Mouse (Mus musculus) hindbrain, embryonic 10.5 days (tissue): ENCODE data around the gene Ptcd3. TPM values are rescaled to one million over a fixed set of nuclear protein-coding genes. Genes with fewer than 3 reads are reported as not detected.

ENCODE experiments used
- DNase-seq: peaks from one replicate; pipeline ENCODE4 v3.0.0-alpha.2; 2017; ENCODE audit warnings: low spot score
- H3K27ac ChIP-seq: fragments of 300-500 bp; sonication (generic); 2 replicates; pipeline ENCODE4 v1.5.1; 2016; ENCODE audit warnings: mild to moderate bottlenecking, moderate library complexity
- H3K27me3 ChIP-seq: fragments of 300-500 bp; sonication (generic); 2 replicates; pipeline ENCODE4 v1.6.1; 2016; ENCODE audit warnings: mild to moderate bottlenecking; ENCODE audit not compliant: poor library complexity, insufficient read depth, severe bottlenecking
- H3K36me3 ChIP-seq: fragments of 300-500 bp; sonication (generic); 2 replicates; pipeline ENCODE4 v1.6.1; 2016; ENCODE audit warnings: mild to moderate bottlenecking, moderate library complexity
- H3K4me1 ChIP-seq: fragments of 300-500 bp; sonication (generic); replicated peaks from 2 replicates; pipeline ENCODE4 v1.6.1; 2016; ENCODE audit warnings: mild to moderate bottlenecking
- H3K4me3 ChIP-seq: fragments of 300-500 bp; sonication (generic); 2 replicates; pipeline ENCODE4 v1.5.1; 2016; ENCODE audit warnings: mild to moderate bottlenecking, moderate library complexity
- H3K9me3 ChIP-seq: fragments of 300-500 bp; sonication (generic); 2 replicates; pipeline ENCODE4 v1.6.1; 2016; ENCODE audit warnings: mild to moderate bottlenecking, moderate library complexity
- WGBS: fragments of 180-500 bp; shearing (Covaris S2); methylation state at CpG from one replicate; pipeline ENCODE4 v1.1.7; 2016; 5-methylcytosine and 5-hydroxymethylcytosine counted together
- polyA plus RNA-seq: library from polyadenylated mRNA; unstranded; fragments of >200 nt; fragmentation: Nextera tagmentation; extraction: Ambion mirVana; gene quantifications from 2 replicates; pipeline ENCODE4 v1.2.1, GENCODE M21; 2016

Gene Ptcd3
- polyA plus RNA-seq, 1 experiment from 2014 or later = 106 TPM

GRCm38 (mm10) chr6:71840597-71841290, 67.8 kb downstream of the Ptcd3 start:
- no peaks in the 10 kb centered on the region for H3K27me3 ChIP-seq
- no peak overlapping the region for H3K4me3 ChIP-seq
- H3K9me3 ChIP-seq = no peaks in the 10 kb centered on the region
- peaks cover 47% of the 10 kb centered on the region for H3K36me3 ChIP-seq
- WGBS = 98% methylated on average over 1 of the region's 1 CpGs
- DNase-seq = no peak
- H3K27ac ChIP-seq = no peak overlapping the region
- H3K4me1 ChIP-seq = no peaks in the 10 kb centered on the region

- Histone ChIP-seq H3K27me3 (no peaks in the 10 kb centered on the region), H3K27ac (no peak overlapping the region), H3K4me3 (no peak overlapping the region), H3K4me1 (no peaks in the 10 kb centered on the region), H3K36me3 (peaks cover 47% of the 10 kb centered on the region), H3K9me3 (no peaks in the 10 kb centered on the region)
- DNase-seq = no peak
Observed at GRCm38 (mm10) chr6:71839815-71840214, 68.7 kb downstream of the Ptcd3 start.

DNA sequence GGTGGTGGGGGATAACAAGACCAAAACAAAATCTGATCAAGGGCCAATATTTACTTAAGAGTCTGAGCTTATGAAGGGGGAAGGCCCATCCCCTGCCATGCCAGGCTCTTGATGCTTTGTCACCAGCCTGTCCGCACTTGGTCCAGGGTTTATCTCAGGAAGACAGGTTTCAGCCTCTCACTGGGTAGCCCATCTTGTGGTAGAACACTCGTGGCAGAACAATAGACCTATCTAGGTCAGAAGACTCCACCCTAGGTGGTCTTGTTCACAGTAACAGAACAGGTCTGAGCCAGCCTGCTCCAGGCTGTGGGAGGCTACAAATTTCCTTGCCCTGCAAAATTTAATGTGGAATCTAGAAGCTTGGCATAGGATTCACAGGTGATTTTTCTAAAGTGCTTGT, 71.7 kb downstream of the Ptcd3 start:
- Histone ChIP-seq H3K27me3 (no peaks in the 10 kb centered on the region), H3K4me1 (peaks cover 11% of the 10 kb centered on the region), H3K27ac (no peak overlapping the region), H3K36me3 (peaks cover 50% of the 10 kb centered on the region), H3K9me3 (no peaks in the 10 kb centered on the region), H3K4me3 (no peak overlapping the region)
- no peak for DNase-seq
- WGBS = 83% methylated on average over 2 of the region's 2 CpGs

DNA sequence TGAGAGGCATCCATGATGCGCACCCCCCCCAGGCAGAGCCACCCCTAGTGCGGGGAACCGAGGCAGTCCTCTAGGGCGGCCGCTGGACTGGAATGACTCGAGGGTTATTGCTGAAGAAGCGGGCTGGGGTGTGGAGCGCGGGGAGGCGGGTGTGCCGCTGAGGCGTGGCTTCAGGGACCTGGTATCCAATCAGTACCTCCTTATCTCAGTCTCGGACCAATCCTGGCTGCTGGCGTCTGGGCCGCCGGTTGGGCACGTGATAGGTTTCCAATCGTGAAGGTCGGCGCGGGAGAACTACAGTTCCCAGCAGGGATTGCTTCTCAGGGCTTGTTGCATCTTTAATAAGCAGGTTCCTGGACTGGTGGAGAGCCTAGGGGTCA, 77.0 kb downstream of the Ptcd3 start:
- DNase-seq = peak; percentile 95
- Histone ChIP-seq H3K36me3 (peaks cover 29% of the 10 kb centered on the region), H3K27ac (peak overlapping the region; percentile 96), H3K4me1 (peaks cover 13% of the 10 kb centered on the region), H3K4me3 (peak overlapping the region; percentile 93), H3K27me3 (no peaks in the 10 kb centered on the region), H3K9me3 (no peaks in the 10 kb centered on the region)
- WGBS = under 1% methylated on average over 21 of the region's 21 CpGs

DNA sequence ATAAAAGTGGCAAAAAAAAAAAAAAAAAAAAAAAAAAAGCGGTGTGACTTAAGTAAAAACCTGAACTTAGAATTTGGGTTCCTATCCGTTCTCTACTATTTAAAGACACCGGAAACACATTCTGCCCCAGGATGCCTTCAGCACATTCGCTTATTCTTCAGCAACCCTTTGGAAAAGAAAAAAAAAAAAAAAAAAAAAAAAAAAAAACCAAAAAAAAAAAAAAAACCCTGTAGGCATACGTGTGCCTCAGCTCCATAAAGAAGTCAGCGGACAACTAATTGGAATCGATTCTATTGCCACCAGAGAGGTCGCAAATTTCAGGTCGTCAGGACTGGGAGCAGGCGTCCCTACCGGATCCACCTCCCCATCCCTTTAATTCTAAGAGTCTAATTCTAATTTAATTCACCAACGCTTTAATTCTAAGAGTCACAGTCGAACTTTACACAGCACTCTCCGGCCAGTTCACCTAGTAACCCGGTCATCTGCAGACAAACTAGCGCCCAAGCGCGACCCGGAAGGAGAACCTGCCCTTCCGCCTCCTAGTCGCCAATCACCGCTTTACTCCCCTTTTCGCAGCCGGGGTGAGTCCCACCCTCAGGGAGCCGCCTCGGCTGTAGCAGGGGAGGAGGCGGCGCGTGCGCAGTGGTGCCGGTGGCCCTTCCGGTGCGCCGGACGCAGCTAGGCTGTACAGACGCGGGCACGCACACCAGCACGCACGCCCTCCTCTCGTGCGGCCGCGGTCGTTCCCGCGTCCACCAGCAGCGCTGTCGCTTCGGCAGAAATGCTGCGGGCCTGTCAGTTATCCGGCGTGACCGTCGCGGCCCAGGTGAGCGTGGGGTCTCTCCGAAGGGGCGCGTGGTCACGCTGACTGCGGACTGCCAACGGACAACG, 77.6 kb downstream of the Ptcd3 start, which contains the start of gene Immt:
Gene Immt, plus strand, starts transcription at position 642 of the 891 bp plus-strand sequence.
- H3K36me3 ChIP-seq = peaks cover 24% of the 10 kb centered on the region
- WGBS = under 1% methylated on average over 64 of the region's 64 CpGs
- peak within 1 kb of the TSS; percentile 93 for H3K4me3 ChIP-seq
- peak; percentile 97 for DNase-seq
- H3K27ac ChIP-seq = peak within 1 kb of the TSS; percentile 96
- no peaks in the 10 kb centered on the region for H3K9me3 ChIP-seq
- no peaks in the 10 kb centered on the region for H3K27me3 ChIP-seq
- H3K4me1 ChIP-seq = peaks cover 13% of the 10 kb centered on the region

Other genes starting within 250 kb of the Ptcd3 start
- 34.4 and 57.3 TPM in 2 replicates for gene Reep1, start 201.2 kb downstream of the Ptcd3 start, polyA plus RNA-seq
- gene Mrpl35, start 81.8 kb downstream of the Ptcd3 start, polyA plus RNA-seq = 61.2 and 69.7 TPM in 2 replicates
- 176 and 214 TPM in 2 replicates for gene Immt, start 77.4 kb downstream of the Ptcd3 start, polyA plus RNA-seq
- 33.0 and 43.2 TPM in 2 replicates for gene Polr1a, start 303 bp upstream of the Ptcd3 start, polyA plus RNA-seq
- gene St3gal5, start 188.8 kb upstream of the Ptcd3 start, polyA plus RNA-seq = 41.6 and 43.0 TPM in 2 replicates